Mouse (Mus musculus): ENCODE results near the gene Map7. TPM values are rescaled to one million over a fixed set of nuclear protein-coding genes. Genes with fewer than 3 reads are reported as not detected.

Map7 gene
- polyA plus RNA-seq, 1 experiment, result 108 TPM

- Histone ChIP-seq H3K4me1 (ENCODE audit: control insufficient read depth, insufficient read depth, low read length) (no peaks in the 10 kb centered on the region), H3K9ac (ENCODE audit: low read depth, poor library complexity, severe bottlenecking) (no peak overlapping the region), H3K9me3 (replicated peaks; ENCODE audit: control insufficient read depth, insufficient read depth, low read length, poor library complexity, severe bottlenecking) (no peaks in the 10 kb centered on the region), H3K27ac (ENCODE audit: insufficient read depth, low read length) (no peak overlapping the region), H3K36me3 (ENCODE audit: control insufficient read depth, insufficient read depth, low read length, poor library complexity, severe bottlenecking) (no peaks in the 10 kb centered on the region), H3K4me3 (ENCODE audit: low read depth, low read length) (no peak overlapping the region), H3K27me3 (ENCODE audit: control insufficient read depth, insufficient read depth, low read length, poor library complexity, severe bottlenecking) (no peaks in the 10 kb centered on the region)
- TF ChIP-seq EP300 (IDR thresholded peaks at IDR 0.05; ENCODE audit: insufficient read depth, low read depth, low read length) (no peak), CTCF (IDR thresholded peaks at IDR 0.05; ENCODE audit: low read depth, low read length) (no peak), POLR2A (IDR thresholded peaks at IDR 0.05; ENCODE audit: insufficient read depth, low read length) (no peak)
These were observed 50.9 kb downstream of the Map7 start for GRCm38 (mm10) chr10:20198968-20199737.

DNA sequence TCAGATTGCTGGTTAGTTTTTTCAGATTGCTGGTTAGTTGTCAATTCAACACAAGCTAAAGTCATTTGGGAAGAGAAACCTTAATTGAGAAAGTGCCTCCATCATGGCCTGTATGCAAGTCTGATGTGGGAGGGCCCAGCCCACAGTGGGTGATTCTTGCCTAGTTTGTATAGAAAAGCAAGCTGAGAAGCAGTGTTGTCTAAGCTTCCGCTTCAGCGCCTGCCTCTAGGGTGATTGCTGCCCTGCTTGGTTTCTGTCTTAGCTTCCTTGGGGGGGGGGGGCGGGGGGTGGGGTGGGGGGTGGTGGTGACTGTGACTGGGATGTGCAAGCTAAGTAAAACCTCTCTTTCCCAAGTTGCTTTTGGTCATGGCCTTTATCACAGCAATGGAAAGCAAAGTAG is 53.0 kb downstream of the Map7 start:
- no peaks in the 10 kb centered on the region for H3K9me3 ChIP-seq (replicated peaks; ENCODE audit: control insufficient read depth, insufficient read depth, low read length, poor library complexity, severe bottlenecking)
- no peaks in the 10 kb centered on the region for H3K27me3 ChIP-seq (ENCODE audit: control insufficient read depth, insufficient read depth, low read length, poor library complexity, severe bottlenecking)
- no peak overlapping the region for H3K4me3 ChIP-seq (ENCODE audit: low read depth, low read length)
- H3K4me1 ChIP-seq (ENCODE audit: control insufficient read depth, insufficient read depth, low read length), result no peaks in the 10 kb centered on the region
- TF ChIP-seq CTCF (IDR thresholded peaks at IDR 0.05; ENCODE audit: low read depth, low read length) (no peak), POLR2A (IDR thresholded peaks at IDR 0.05; ENCODE audit: insufficient read depth, low read length) (no peak), EP300 (IDR thresholded peaks at IDR 0.05; ENCODE audit: insufficient read depth, low read depth, low read length) (no peak)
- no peaks in the 10 kb centered on the region for H3K36me3 ChIP-seq (ENCODE audit: control insufficient read depth, insufficient read depth, low read length, poor library complexity, severe bottlenecking)
- H3K9ac ChIP-seq (ENCODE audit: low read depth, poor library complexity, severe bottlenecking), result no peak overlapping the region
- no peak overlapping the region for H3K27ac ChIP-seq (ENCODE audit: insufficient read depth, low read length)

- no peaks in the 10 kb centered on the region for H3K9me3 ChIP-seq (replicated peaks; ENCODE audit: control insufficient read depth, insufficient read depth, low read length, poor library complexity, severe bottlenecking)
- H3K4me1 ChIP-seq (ENCODE audit: control insufficient read depth, insufficient read depth, low read length), result no peaks in the 10 kb centered on the region
- no peak overlapping the region for H3K4me3 ChIP-seq (ENCODE audit: low read depth, low read length)
- no peak overlapping the region for H3K27ac ChIP-seq (ENCODE audit: insufficient read depth, low read length)
- TF ChIP-seq CTCF (IDR thresholded peaks at IDR 0.05; ENCODE audit: low read depth, low read length), result no peak
- H3K27me3 ChIP-seq (ENCODE audit: control insufficient read depth, insufficient read depth, low read length, poor library complexity, severe bottlenecking), result no peaks in the 10 kb centered on the region
- no peaks in the 10 kb centered on the region for H3K36me3 ChIP-seq (ENCODE audit: control insufficient read depth, insufficient read depth, low read length, poor library complexity, severe bottlenecking)
- H3K9ac ChIP-seq (ENCODE audit: low read depth, poor library complexity, severe bottlenecking), result no peak overlapping the region
These were observed 53.9 kb downstream of the Map7 start for GRCm38 (mm10) chr10:20202171-20202570.

- Histone ChIP-seq H3K27me3 (ENCODE audit: control insufficient read depth, insufficient read depth, low read length, poor library complexity, severe bottlenecking) (no peaks in the 10 kb centered on the region), H3K9me3 (replicated peaks; ENCODE audit: control insufficient read depth, insufficient read depth, low read length, poor library complexity, severe bottlenecking) (no peaks in the 10 kb centered on the region), H3K4me1 (ENCODE audit: control insufficient read depth, insufficient read depth, low read length) (no peaks in the 10 kb centered on the region), H3K9ac (ENCODE audit: low read depth, poor library complexity, severe bottlenecking) (no peak overlapping the region), H3K36me3 (ENCODE audit: control insufficient read depth, insufficient read depth, low read length, poor library complexity, severe bottlenecking) (no peaks in the 10 kb centered on the region), H3K27ac (ENCODE audit: insufficient read depth, low read length) (no peak overlapping the region), H3K4me3 (ENCODE audit: low read depth, low read length) (no peak overlapping the region)
- TF ChIP-seq POLR2A (IDR thresholded peaks at IDR 0.05; ENCODE audit: insufficient read depth, low read length), result no peak
These were observed 54.5 kb downstream of the Map7 start for GRCm38 (mm10) chr10:20202818-20203217.

DNA sequence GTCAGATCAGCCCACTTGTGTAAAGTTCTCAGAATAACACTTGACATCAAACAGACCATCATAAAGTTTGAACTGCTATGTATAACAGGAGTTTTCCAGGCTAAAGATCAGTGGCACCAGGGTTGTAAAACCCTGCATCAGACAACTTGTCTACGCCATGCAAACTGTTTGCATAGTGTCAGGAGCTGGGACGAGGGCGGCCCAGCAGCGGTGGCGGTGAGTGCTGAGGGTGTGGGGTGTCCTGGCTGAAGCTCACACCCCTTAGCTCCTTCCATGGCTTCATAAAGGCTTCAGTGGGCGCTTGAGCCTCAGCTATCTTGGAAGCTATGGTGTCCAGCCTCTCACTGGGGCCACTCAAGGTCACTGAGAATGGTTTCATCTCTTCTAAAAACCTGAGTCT is 55.2 kb downstream of the Map7 start:
- no peak for TF ChIP-seq CTCF (IDR thresholded peaks at IDR 0.05; ENCODE audit: low read depth, low read length)
- no peak for TF ChIP-seq EP300 (IDR thresholded peaks at IDR 0.05; ENCODE audit: insufficient read depth, low read depth, low read length)
- no peak for TF ChIP-seq POLR2A (IDR thresholded peaks at IDR 0.05; ENCODE audit: insufficient read depth, low read length)
- Histone ChIP-seq H3K4me3 (ENCODE audit: low read depth, low read length) (no peak overlapping the region), H3K9ac (ENCODE audit: low read depth, poor library complexity, severe bottlenecking) (no peak overlapping the region), H3K27me3 (ENCODE audit: control insufficient read depth, insufficient read depth, low read length, poor library complexity, severe bottlenecking) (no peaks in the 10 kb centered on the region), H3K27ac (ENCODE audit: insufficient read depth, low read length) (no peak overlapping the region), H3K4me1 (ENCODE audit: control insufficient read depth, insufficient read depth, low read length) (no peaks in the 10 kb centered on the region), H3K36me3 (ENCODE audit: control insufficient read depth, insufficient read depth, low read length, poor library complexity, severe bottlenecking) (no peaks in the 10 kb centered on the region), H3K9me3 (replicated peaks; ENCODE audit: control insufficient read depth, insufficient read depth, low read length, poor library complexity, severe bottlenecking) (no peaks in the 10 kb centered on the region)

DNA sequence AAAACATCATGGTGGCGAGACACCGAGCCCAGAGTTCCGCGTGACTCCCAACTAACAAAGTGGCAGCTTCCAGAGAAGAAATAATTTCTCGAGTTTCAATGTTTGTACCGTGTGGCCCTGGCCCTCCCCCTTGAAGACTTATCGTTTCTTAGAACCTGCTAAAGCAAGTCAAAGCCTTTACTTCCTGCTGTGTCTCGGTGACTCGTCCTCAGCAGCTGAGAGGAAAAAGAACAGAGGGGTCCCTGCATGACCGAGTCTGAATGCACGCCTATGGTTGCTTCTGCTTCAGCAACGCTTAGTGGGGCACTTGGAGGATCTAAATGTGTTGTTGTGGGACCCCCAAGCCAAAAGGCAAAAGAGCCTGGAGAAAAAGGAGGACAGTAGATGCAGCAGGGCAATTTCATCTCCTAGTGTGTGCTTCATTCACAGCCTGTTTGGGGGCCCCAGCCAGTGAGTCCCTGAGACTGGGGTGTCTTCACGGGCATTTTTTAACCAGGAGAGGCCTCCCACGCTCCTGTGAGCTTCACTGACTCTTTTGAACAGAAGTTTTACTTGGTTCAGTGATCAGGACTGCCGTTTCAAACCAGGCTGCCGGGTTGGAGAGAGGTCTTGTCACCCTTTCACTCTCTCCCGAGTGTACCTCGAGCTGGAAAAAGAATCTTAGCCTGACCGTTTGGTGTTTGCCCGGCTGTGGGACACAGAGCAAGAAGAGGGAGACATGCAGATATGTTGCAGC is 56.6 kb downstream of the Map7 start:
- Histone ChIP-seq H3K36me3 (ENCODE audit: control insufficient read depth, insufficient read depth, low read length, poor library complexity, severe bottlenecking) (no peaks in the 10 kb centered on the region), H3K27ac (ENCODE audit: insufficient read depth, low read length) (no peak overlapping the region), H3K9ac (ENCODE audit: low read depth, poor library complexity, severe bottlenecking) (no peak overlapping the region), H3K27me3 (ENCODE audit: control insufficient read depth, insufficient read depth, low read length, poor library complexity, severe bottlenecking) (no peaks in the 10 kb centered on the region), H3K4me3 (ENCODE audit: low read depth, low read length) (no peak overlapping the region), H3K9me3 (replicated peaks; ENCODE audit: control insufficient read depth, insufficient read depth, low read length, poor library complexity, severe bottlenecking) (no peaks in the 10 kb centered on the region), H3K4me1 (ENCODE audit: control insufficient read depth, insufficient read depth, low read length) (no peaks in the 10 kb centered on the region)
- TF ChIP-seq CTCF (IDR thresholded peaks at IDR 0.05; ENCODE audit: low read depth, low read length) (no peak), POLR2A (IDR thresholded peaks at IDR 0.05; ENCODE audit: insufficient read depth, low read length) (no peak), EP300 (IDR thresholded peaks at IDR 0.05; ENCODE audit: insufficient read depth, low read depth, low read length) (no peak)
